Mouse (Mus musculus) heart, adult 11 months (tissue): ENCODE data around the gene Slc12a7.

ENCODE experiments used
- DNase-seq: peaks from one replicate; pipeline ENCODE4 v3.0.0; 2022

The Slc12a7 gene

GRCm38 (mm10) chr13:73764256-73764775, 31.4 kb downstream of the Slc12a7 start:
- DNase-seq: peak; percentile 95

GRCm38 (mm10) chr13:73765393-73765792, 32.5 kb downstream of the Slc12a7 start:
- DNase-seq: no peak

- peak; percentile 92 for DNase-seq
These were observed 34.3 kb downstream of the Slc12a7 start for GRCm38 (mm10) chr13:73767224-73767623.

GRCm38 (mm10) chr13:73767754-73768153, 34.9 kb downstream of the Slc12a7 start:
- no peak for DNase-seq

GRCm38 (mm10) chr13:73768311-73768710, 35.4 kb downstream of the Slc12a7 start:
- DNase-seq: no peak

- no peak for DNase-seq
These were observed 37.2 kb downstream of the Slc12a7 start for GRCm38 (mm10) chr13:73769916-73770682.

GRCm38 (mm10) chr13:73771131-73771530, 38.2 kb downstream of the Slc12a7 start:
- peak; percentile 95 for DNase-seq

- DNase-seq: peak; percentile 90
These were observed 39.8 kb downstream of the Slc12a7 start for GRCm38 (mm10) chr13:73772655-73773054.

GRCm38 (mm10) chr13:73773519-73774205, 40.8 kb downstream of the Slc12a7 start:
- peak; percentile 97 for DNase-seq

GRCm38 (mm10) chr13:73775786-73776185, 42.9 kb downstream of the Slc12a7 start:
- DNase-seq: peak; percentile 97

GRCm38 (mm10) chr13:73777578-73777977, 44.7 kb downstream of the Slc12a7 start:
- no peak for DNase-seq

- no peak for DNase-seq
These were observed 49.6 kb downstream of the Slc12a7 start for GRCm38 (mm10) chr13:73782486-73782885.

GRCm38 (mm10) chr13:73792176-73792575, 59.3 kb downstream of the Slc12a7 start:
- peak; percentile 95 for DNase-seq

- DNase-seq: no peak
These were observed 60.3 kb downstream of the Slc12a7 start for GRCm38 (mm10) chr13:73793171-73793570.

GRCm38 (mm10) chr13:73799110-73799509, 66.2 kb downstream of the Slc12a7 start:
- DNase-seq: peak; percentile 89

- peak; percentile 99 for DNase-seq
These were observed 70.7 kb downstream of the Slc12a7 start for GRCm38 (mm10) chr13:73803450-73804178.

GRCm38 (mm10) chr13:73804914-73805313, 72.0 kb downstream of the Slc12a7 start:
- no peak for DNase-seq

GRCm38 (mm10) chr13:73812936-73813335, 80.0 kb downstream of the Slc12a7 start:
- peak; percentile 92 for DNase-seq

GRCm38 (mm10) chr13:73814181-73814580, 81.3 kb downstream of the Slc12a7 start:
- no peak for DNase-seq

- DNase-seq: no peak
These were observed 83.4 kb downstream of the Slc12a7 start for GRCm38 (mm10) chr13:73816338-73816737.

GRCm38 (mm10) chr13:73818921-73819320, 86.0 kb downstream of the Slc12a7 start:
- no peak for DNase-seq

GRCm38 (mm10) chr13:73821251-73821650, 88.4 kb downstream of the Slc12a7 start:
- DNase-seq: peak; percentile 91

GRCm38 (mm10) chr13:73822187-73822800, 89.4 kb downstream of the Slc12a7 start:
- DNase-seq: peak; percentile 92
